Mouse (Mus musculus): ENCODE results near the gene Ablim1. TPM values are rescaled to one million over a fixed set of nuclear protein-coding genes. Genes with fewer than 3 reads are reported as not detected.

Ablim1 gene
- polyA plus RNA-seq, 1 experiment from 2014 or later, result 58.7 TPM

DNA sequence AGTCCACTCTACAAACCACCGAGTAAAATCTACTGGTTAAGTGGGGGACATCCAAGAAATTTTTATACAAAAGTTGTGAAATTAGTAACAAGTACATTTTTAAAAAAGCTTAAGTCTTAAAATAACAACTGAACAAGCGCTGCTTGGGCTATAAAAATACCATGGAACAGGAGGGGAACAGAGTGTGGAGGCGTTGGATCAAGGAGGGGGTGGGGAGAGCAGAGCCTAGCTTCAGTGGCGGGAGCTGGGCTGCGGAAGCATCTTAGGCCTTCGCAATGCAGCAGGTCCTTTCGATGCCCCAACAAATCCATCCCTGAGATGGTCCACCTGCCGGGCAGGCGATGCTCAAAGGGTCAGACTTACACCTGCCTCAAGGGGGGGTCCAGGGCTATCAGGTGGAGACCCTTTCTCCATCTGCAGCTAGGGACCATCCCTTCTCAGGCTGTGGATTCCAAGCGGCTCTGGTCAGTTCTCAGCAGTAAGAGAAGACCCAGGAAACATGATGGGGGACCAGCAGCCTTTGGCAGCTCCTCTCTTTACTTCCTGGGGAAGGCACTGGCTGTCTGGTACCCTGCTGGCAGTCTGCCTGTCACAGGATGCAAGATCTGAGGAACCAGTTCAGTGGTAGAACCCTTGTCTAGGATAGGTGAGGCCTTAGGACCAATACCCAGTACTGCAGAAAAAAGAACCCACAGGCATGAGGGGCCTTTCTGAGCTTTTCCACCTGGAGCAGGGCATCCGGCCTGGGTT is 152.6 kb downstream of the Ablim1 start:
- 84% methylated on average over 11 of the region's 11 CpGs for WGBS
- no peak overlapping the region for H3K4me2 ChIP-seq
- ATAC-seq (ENCODE audit: low FRiP score), result no peak
- H3K9me3 ChIP-seq (replicated peaks), result no peaks in the 10 kb centered on the region
- H3K4me1 ChIP-seq, result no peaks in the 10 kb centered on the region
- H3K4me3 ChIP-seq (replicated peaks), result no peak overlapping the region
- H3K36me3 ChIP-seq, result no peaks in the 10 kb centered on the region
- H3K27ac ChIP-seq (replicated peaks), result peak overlapping the region; percentile 28; the same call in 1 of the 2 replicates
- H3K27me3 ChIP-seq (replicated peaks), result no peaks in the 10 kb centered on the region; the same call in 1 of the 2 replicates
- no peak overlapping the region for H3K9ac ChIP-seq (replicated peaks)

DNA sequence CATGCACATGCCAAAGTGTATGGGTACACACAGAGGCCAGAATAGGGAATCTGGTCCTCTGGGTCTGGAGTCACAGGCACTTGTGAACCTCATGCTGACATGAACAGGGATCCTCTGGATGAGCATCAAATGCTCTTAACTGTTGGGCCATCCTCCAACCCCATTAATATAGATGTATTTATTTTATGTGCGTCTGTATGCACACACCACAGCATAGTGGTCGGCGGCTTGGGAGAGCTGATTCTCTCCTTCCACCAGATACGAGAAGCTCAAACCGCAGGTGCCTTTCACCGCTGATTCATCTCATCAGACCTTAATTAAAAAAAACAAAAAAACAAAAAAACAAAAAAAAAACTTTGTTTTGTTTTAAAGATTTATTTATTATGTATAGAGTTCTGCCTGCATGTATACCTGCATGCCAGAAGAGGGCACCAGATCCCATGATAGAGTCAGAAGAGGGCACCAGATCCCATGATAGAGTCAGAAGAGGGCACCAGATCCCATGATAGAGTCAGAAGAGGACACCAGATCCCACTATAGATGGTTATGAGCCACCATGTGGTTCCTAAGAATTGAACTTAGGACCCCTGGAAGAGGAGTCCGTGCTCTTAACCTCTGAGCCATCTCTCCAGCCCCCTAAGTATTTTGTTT is 153.6 kb downstream of the Ablim1 start:
- H3K27me3 ChIP-seq (replicated peaks), result no peaks in the 10 kb centered on the region; the same call in 1 of the 2 replicates
- no peaks in the 10 kb centered on the region for H3K36me3 ChIP-seq
- no peak overlapping the region for H3K9ac ChIP-seq (replicated peaks)
- 68% methylated on average over 7 of the region's 7 CpGs for WGBS
- no peak overlapping the region for H3K4me2 ChIP-seq
- no peaks in the 10 kb centered on the region for H3K4me1 ChIP-seq
- ATAC-seq (ENCODE audit: low FRiP score), result peak; percentile 57; the same call in 1 of the 2 replicates
- no peaks in the 10 kb centered on the region for H3K9me3 ChIP-seq (replicated peaks)
- H3K4me3 ChIP-seq (replicated peaks), result no peak overlapping the region
- 0 out of 2 replicates have a peak overlapping the region, but pooled peaks have one; percentile 9 for H3K27ac ChIP-seq (replicated peaks)

DNA sequence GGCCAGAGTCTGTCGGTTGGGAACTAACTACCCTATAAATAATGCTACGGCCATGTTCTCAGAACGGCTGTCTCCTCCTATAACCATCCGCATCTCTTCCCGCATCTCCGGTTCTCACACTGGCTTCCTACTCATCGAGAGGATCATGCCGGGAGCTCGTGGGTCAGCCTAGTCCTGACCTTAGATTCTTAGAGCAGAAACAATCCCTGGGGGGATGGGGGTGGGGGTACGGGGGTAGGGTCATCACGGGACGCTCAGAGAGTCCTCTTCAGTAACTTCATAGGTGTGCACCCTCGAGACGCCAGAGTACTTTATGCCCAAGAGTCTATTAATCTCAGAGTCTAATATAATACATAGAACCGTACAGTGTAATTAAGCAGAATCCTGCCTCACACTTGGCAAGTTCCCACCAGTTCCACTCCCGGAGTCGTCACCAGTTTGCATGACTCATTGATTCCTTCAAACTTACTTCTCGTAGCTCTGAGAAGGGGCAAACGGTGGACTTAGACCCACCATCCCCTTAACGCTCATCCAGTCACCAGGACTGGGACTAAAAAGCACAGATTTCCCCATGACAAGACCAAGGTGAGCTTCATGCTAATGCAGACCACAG is 156.9 kb downstream of the Ablim1 start:
- Histone ChIP-seq H3K4me1 (no peaks in the 10 kb centered on the region; the same call in none of the 2 replicates), H3K27me3 (replicated peaks) (no peaks in the 10 kb centered on the region; the same call in 1 of the 2 replicates), H3K9me3 (replicated peaks) (no peaks in the 10 kb centered on the region), H3K27ac (replicated peaks) (no peak overlapping the region), H3K9ac (replicated peaks) (no peak overlapping the region), H3K4me3 (replicated peaks) (no peak overlapping the region), H3K4me2 (no peak overlapping the region), H3K36me3 (no peaks in the 10 kb centered on the region)
- WGBS, result 79% methylated on average over 20 of the region's 20 CpGs
- no peak for ATAC-seq (ENCODE audit: low FRiP score)

DNA sequence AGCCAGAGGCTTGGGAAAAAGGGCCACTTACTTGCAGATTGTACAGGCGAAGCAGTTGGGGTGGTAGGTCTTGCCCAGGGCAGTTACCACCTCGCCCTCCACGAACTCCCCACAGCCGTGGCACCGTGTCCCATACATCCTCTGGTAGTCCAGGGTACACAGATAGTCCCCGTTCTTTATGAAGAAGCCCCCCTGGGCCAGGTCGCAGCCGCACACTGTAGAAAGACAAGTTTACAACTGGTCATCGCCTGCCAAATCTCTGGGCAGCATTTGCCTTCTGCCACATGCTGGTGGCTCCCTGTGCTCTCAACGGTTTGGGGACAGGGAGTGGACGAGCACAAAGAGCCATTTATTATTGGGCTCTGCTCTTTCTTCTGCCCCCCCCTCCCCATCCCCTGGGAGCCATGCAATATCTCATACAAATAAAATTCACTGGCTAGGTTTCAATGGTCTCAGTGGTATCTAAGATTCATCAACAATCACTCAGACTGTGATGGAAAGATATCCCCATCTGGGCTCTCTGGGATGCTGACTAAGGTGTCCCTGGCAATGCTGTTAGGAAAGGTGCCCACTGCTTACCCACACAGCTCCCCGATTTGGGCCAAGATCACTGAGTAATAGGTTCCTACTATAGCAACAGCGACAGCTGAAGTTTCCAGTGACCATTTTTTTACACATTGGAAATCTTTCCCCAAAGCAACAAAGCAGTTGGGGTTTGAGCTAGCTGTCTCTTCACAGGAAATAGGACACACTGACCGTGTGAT is 159.4 kb downstream of the Ablim1 start:
- 70% methylated on average over 14 of the region's 14 CpGs for WGBS
- no peak overlapping the region for H3K4me3 ChIP-seq (replicated peaks)
- H3K4me2 ChIP-seq, result no peak overlapping the region
- H3K27me3 ChIP-seq (replicated peaks), result no peaks in the 10 kb centered on the region; the same call in 1 of the 2 replicates
- no peaks in the 10 kb centered on the region for H3K9me3 ChIP-seq (replicated peaks)
- peaks cover 9% of the 10 kb centered on the region for H3K4me1 ChIP-seq
- no peak overlapping the region for H3K27ac ChIP-seq (replicated peaks)
- no peaks in the 10 kb centered on the region; the same call in 1 of the 2 replicates for H3K36me3 ChIP-seq
- H3K9ac ChIP-seq (replicated peaks), result no peak overlapping the region
- ATAC-seq (ENCODE audit: low FRiP score), result no peak

DNA sequence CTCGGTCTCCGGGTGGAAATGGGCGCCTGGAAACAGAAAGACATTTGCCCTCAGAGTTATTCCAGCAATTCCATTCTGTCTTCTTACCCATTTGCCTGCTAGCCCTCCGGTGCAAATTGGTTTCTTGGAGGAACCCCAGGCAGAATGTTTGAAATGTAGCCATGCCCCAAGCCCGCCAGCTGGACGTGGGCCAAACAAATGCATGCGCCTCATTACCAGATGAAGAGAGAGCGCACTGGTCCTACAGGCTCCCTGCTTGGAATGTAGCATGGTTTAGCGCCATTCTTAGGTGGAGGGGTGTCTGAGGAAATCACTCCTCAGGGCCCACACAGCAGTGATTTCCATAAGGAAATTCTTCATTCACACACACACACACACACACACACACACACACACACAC is 162.4 kb downstream of the Ablim1 start:
- Histone ChIP-seq H3K27me3 (replicated peaks) (no peaks in the 10 kb centered on the region), H3K9me3 (replicated peaks) (no peaks in the 10 kb centered on the region), H3K9ac (replicated peaks) (no peak overlapping the region), H3K36me3 (no peaks in the 10 kb centered on the region; the same call in 1 of the 2 replicates), H3K27ac (replicated peaks) (no peak overlapping the region), H3K4me3 (replicated peaks) (no peak overlapping the region), H3K4me1 (peaks cover 20% of the 10 kb centered on the region), H3K4me2 (peak overlapping the region; percentile 19; the same call in 1 of the 2 replicates)
- ATAC-seq (ENCODE audit: low FRiP score), result no peak; the same call in 1 of the 2 replicates
- 36% methylated on average over 9 of the region's 9 CpGs for WGBS

DNA sequence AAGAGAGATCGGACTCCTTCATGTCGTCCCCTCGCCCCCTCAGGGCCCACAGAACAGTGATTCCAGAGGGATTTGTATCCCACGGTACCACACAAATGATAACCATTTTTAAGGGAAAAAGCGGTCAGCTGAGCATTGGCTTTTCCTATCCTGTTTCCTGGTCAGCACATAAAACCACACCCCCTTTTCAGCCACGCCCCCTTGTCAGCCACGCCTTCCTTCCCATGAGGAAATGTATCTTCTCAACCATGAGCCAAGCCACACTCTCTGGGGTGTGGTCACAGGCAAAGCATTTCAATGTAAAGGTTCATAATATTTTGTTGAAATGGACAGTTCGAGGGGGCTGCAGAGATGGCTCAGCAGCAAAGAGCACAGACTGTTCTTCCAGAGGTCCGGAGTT is 163.2 kb downstream of the Ablim1 start:
- Histone ChIP-seq H3K27ac (replicated peaks) (no peak overlapping the region), H3K9me3 (replicated peaks) (no peaks in the 10 kb centered on the region), H3K36me3 (no peaks in the 10 kb centered on the region; the same call in 1 of the 2 replicates), H3K4me3 (replicated peaks) (no peak overlapping the region), H3K4me1 (peaks cover 29% of the 10 kb centered on the region), H3K27me3 (replicated peaks) (no peaks in the 10 kb centered on the region), H3K4me2 (no peak overlapping the region), H3K9ac (replicated peaks) (no peak overlapping the region)
- no peak for ATAC-seq (ENCODE audit: low FRiP score)
- 94% methylated on average over 9 of the region's 9 CpGs for WGBS

DNA sequence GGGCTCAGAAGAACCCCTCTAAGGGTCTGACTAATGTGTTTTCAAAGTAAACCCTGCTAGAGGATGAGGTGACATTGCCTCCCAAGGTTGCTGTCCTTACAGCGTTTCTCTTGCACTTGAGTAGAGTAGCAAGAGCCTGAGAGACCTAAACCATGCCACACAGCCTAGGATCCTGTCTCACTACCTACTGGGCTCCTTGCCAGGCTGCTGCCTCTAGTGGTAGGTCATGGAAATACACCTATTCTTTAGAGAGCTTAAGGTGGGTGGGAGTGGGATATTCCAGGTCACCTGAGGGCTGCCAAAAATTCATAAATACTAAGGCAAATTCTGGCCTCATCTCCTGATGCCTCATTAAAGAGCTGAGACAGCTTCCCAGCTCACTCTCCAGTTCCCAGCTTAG is 164.4 kb downstream of the Ablim1 start:
- H3K27me3 ChIP-seq (replicated peaks), result no peaks in the 10 kb centered on the region
- no peaks in the 10 kb centered on the region; the same call in 1 of the 2 replicates for H3K36me3 ChIP-seq
- no peaks in the 10 kb centered on the region for H3K9me3 ChIP-seq (replicated peaks)
- no peak overlapping the region for H3K4me2 ChIP-seq
- no peak overlapping the region for H3K9ac ChIP-seq (replicated peaks)
- no peak overlapping the region for H3K27ac ChIP-seq (replicated peaks)
- H3K4me1 ChIP-seq, result peaks cover 30% of the 10 kb centered on the region
- H3K4me3 ChIP-seq (replicated peaks), result no peak overlapping the region
- no peak for ATAC-seq (ENCODE audit: low FRiP score)
- 47% methylated on average over 1 of the region's 1 CpGs for WGBS

DNA sequence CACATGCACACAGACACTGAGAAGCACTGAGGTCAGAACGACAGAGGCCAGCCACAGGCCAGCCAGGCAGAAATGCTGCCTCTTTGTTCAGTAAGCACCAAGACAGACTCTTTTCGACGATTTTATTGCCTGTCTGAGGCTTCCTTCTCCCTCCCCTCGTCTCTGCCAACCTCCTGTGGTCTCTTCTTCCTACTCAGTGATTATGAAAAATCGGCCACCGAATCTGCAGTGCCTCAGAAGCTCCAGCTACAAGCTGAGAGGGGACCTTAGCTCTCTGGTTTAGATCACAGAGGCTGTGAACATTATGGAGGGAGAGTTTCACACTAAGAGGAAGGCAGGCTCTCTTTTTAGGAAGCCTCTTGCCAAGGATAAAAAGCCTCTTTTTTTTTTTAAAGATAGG is 167.0 kb downstream of the Ablim1 start:
- H3K27ac ChIP-seq (replicated peaks), result peak overlapping the region; percentile 52; the same call in 1 of the 2 replicates
- WGBS, result 2% methylated on average over 6 of the region's 6 CpGs

DNA sequence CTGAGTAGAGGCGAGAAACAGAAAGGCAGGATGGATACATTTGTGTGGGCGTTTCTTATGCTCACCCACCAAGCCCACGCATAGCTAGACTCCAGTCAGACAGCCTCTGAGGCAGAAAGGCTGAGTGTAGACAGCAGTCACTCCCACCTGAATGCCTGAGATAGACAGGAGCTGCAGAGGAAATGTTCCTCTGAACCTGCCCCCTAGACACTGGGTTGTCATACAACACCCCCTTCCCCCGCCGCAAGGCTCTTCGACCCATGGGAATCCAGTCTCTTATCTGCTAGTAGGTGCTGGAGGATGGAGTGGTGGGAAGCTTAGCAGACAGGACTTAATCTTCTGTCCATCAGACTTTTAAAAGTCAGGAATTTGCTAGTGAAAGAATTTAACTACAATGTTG is 167.8 kb downstream of the Ablim1 start:
- Histone ChIP-seq H3K27ac (replicated peaks) (no peak overlapping the region), H3K9ac (replicated peaks) (no peak overlapping the region), H3K4me3 (replicated peaks) (no peak overlapping the region), H3K4me1 (peaks cover 23% of the 10 kb centered on the region), H3K36me3 (no peaks in the 10 kb centered on the region; the same call in 1 of the 2 replicates), H3K27me3 (replicated peaks) (no peaks in the 10 kb centered on the region), H3K4me2 (no peak overlapping the region), H3K9me3 (replicated peaks) (no peaks in the 10 kb centered on the region)
- no peak for ATAC-seq (ENCODE audit: low FRiP score)
- WGBS, result 80% methylated on average over 6 of the region's 6 CpGs

More for the DNA sequence above, 167.0 kb downstream of the Ablim1 start:
- Histone ChIP-seq H3K4me2 (no peak overlapping the region), H3K4me3 (replicated peaks) (no peak overlapping the region), H3K4me1 (peaks cover 30% of the 10 kb centered on the region), H3K9ac (replicated peaks) (no peak overlapping the region), H3K36me3 (no peaks in the 10 kb centered on the region; the same call in 1 of the 2 replicates), H3K27me3 (replicated peaks) (no peaks in the 10 kb centered on the region), H3K9me3 (replicated peaks) (no peaks in the 10 kb centered on the region)
- no peak for ATAC-seq (ENCODE audit: low FRiP score)

DNA sequence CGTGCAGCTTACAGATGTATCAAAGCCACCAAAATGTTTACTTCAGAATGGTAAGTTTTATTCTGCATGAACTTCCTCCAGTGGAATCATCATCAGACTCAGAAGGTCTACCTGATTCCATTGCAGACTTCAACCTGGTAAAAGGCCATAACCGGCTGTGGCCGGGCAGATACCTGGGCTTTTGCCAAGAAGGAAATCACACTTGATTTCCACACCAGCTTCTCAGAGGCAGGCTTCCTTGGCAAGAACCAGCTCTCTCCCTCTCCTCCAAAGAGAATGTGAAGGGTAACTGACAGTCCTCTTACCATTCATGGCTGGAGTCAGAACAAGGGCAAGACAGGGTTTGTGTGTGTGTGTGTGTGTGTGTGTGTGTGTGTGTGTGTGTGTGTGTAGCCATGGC is 171.1 kb downstream of the Ablim1 start:
- no peak overlapping the region for H3K9ac ChIP-seq (replicated peaks)
- no peaks in the 10 kb centered on the region for H3K27me3 ChIP-seq (replicated peaks)
- no peak overlapping the region for H3K27ac ChIP-seq (replicated peaks)
- no peak overlapping the region for H3K4me2 ChIP-seq
- H3K4me3 ChIP-seq (replicated peaks), result no peak overlapping the region
- H3K4me1 ChIP-seq, result peaks cover 19% of the 10 kb centered on the region
- ATAC-seq (ENCODE audit: low FRiP score), result no peak
- H3K9me3 ChIP-seq (replicated peaks), result no peaks in the 10 kb centered on the region
- WGBS, result 95% methylated on average over 3 of the region's 3 CpGs
- H3K36me3 ChIP-seq, result no peaks in the 10 kb centered on the region

DNA sequence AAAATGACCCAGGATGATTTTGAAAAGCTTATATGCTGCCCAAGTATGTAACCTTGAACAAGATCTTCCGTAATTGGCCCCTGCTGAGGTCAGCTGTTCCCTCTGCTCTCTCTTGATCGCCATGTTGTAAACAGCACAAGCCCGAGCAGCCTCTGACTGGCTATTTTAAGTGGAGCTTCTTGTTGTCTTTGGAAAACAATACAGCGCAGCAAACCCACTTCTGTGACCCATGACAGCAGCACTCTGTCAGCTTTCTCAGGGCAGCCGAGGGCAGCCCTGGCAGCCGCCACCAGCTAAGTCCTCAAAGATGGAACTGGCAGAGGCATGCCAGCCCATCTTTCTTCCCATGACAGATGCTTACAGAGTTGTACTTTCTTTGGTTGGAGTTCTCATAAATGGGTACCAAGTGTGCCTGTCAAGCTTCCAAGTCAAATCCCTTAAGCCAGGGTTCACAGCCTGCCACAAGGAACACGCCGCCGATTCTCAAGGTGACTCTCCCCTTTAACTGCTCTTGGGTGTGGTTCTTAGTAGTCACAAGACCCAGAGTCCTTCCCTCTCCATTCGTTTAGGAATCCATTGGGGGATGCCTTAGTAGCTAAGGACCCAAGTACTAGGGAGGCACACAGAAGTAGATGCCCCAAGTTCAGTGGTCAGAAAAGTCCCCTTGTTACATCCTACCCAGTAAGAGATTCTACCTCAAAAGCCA is 172.8 kb downstream of the Ablim1 start:
- H3K36me3 ChIP-seq, result no peaks in the 10 kb centered on the region
- WGBS, result 75% methylated on average over 10 of the region's 10 CpGs
- H3K9ac ChIP-seq (replicated peaks), result no peak overlapping the region
- peaks cover 5% of the 10 kb centered on the region for H3K4me1 ChIP-seq
- no peaks in the 10 kb centered on the region for H3K27me3 ChIP-seq (replicated peaks)
- ATAC-seq (ENCODE audit: low FRiP score), result no peak
- no peak overlapping the region for H3K27ac ChIP-seq (replicated peaks)
- H3K4me3 ChIP-seq (replicated peaks), result no peak overlapping the region
- no peak overlapping the region for H3K4me2 ChIP-seq
- H3K9me3 ChIP-seq (replicated peaks), result no peaks in the 10 kb centered on the region
